Mouse (Mus musculus): ENCODE measurements around the gene Lcmt2. TPM values are rescaled to one million over a fixed set of nuclear protein-coding genes. Genes with fewer than 3 reads are reported as not detected.
A peak's percentile ranks its signal among the peaks of the same experiment; 100 is the strongest.

The Lcmt2 gene
- total RNA-seq (2021), result 1 to 10 TPM; 5.6 to 6.4 TPM
- long read RNA-seq, experiment 1, transcript Lcmt2-202 (1 exons, 3,056 nt), result major isoform, 22 of 22 reads
- long read RNA-seq, experiment 1, partial matches to known transcripts, result 0 of 22 reads
- long read RNA-seq, experiment 1, other reads (novel, unspliced or antisense), result 0 of 22 reads
- long read RNA-seq, experiment 2, transcript Lcmt2-202 (1 exons, 3,056 nt), result major isoform, 20 of 20 reads
- long read RNA-seq, experiment 2, partial matches to known transcripts, result 0 of 20 reads
- long read RNA-seq, experiment 2, other reads (novel, unspliced or antisense), result 0 of 20 reads

DNA sequence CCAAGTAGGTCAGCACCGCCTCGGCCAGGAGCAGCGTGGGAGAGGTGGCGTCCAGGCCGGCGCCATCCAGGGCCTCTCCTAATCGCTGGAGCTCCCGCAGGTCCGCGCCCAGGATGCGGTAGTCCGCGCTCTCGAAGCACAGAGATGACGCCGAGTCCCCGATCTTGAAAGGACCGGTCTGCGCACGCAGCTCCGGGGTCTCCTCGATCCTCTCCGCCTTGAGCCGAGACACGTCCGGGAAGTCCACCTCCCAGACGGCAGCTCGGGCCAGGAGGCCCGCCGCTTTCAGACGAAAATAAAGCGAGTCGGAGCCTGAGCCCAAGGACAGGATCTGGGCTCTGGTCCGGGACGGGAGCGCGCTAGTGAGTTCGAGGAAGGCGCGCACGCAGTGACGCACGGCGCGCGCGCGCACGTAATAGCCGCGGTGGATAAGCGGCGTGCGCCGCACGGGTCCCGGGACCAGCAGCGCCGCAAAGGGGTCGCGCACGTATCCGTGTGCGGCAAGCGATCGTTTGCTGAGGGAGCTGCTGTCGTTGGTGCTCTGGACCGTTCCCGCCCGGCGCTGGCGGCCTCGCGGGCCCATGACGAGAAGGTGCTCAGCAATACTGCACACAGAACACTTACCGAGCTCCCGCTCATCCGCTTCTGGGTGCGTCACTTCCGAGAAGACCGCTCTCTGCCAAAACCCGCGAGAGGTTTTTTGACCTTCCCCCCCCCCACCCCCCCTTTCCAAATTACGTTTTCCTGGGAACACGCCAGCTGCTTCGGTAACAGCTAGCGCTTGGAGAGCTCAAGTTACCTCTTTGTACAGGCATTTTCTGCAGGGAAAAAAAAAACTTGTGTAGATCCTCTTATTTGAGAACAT, at the start of gene Lcmt2, which contains the start of gene Adal:
Gene Lcmt2 (minus strand): TSS at position 636 of the 865 bp plus-strand sequence.
Gene Adal (plus strand): TSS at position 411 of the 865 bp plus-strand sequence.
- peak; percentile 79 to 89 for DNase-seq (ENCODE audit: low spot score in 2 of 2)

DNA sequence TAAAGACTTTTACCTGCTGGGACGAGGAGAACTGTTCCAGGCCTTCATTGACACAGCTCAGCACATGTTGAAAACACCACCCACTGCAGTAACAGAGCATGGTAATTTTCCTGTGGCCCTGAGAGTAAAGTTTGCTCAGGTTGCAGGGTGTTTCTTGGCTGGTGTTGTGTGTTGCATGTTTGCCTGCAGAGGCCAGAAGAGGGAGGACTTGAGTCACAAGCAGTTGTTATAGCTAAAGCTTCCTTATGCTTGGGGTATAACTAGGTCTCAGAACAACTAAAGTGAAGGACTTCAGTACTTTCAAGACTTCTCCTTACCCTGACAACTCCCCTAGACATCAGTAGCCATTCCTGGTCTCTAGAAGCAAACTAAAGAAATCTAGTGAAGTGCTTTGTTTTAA, 48.1 kb upstream of the Lcmt2 start:
- DNase-seq (ENCODE audit: low spot score in 2 of 2), result no peak

DNA sequence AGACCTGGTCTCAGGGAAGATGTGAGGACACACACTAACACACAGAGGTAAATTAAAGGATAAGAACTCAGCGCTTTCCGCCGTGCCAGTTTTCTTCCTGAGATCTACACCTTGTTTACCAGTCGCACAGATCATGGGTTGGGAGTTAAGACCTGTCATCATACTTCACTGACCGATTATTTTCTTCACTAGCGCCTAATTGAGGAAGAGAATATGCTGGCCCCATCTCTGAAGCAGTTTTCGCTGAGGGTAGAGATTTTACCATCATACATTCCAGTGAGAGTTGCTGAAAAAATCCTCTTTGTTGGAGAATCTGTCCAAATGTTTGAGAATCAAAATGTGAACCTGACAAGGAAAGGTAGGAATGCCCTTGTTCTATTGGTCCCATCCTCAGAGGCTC, 43.7 kb upstream of the Lcmt2 start:
- no peak for DNase-seq (ENCODE audit: low spot score in 2 of 2)

DNA sequence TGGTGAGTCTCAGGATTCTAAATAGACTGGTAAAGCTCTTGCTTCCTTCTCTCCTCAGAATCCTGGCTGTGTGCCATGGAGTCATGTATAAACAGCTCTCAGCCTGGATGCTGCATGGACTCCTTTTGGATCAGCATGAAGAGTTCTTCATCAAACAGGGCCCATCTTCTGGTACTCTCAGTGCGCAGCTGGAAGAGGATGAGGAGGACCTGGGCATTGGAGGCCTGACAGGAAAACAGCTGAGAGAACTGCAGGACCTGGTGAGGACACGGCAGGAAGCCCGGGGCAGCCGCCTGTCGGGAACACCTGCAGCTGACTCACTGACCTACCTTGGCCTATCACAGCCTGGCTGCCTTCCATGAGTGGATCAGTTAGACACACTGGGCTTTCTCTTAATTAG, 43.0 kb upstream of the Lcmt2 start:
- no peak for DNase-seq (ENCODE audit: low spot score in 2 of 2)

DNA sequence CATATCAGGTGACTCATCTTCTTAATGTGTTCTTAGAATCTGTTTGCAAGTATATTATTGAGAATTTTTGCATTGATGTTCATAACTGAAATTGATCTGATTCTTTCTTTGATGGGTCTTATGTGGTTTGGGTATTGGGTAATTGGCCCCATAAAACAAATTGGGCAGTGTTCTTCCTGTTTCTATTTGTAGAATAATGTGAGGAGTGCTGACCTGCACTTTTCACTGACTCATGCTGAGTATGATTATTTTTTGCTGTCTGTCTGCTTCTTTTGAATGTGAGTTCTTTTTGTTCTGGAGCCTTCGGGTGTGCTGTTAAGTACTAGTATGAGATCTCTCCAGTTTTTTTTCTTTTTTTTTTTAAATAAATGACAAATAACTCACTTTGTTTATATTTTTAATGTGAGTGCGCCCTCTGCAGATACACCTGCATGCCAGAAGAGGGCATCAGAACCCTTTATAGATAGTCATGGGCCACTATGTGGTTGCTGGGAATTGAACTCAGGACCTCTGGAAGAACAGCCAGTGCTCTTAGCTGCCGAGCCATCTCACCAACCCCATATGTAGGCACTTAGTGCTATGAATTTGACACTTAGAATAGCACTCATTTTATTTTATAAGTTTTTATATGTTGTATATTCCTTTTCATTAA, 38.5 kb upstream of the Lcmt2 start:
- DNase-seq (ENCODE audit: low spot score in 2 of 2), result no peak

DNA sequence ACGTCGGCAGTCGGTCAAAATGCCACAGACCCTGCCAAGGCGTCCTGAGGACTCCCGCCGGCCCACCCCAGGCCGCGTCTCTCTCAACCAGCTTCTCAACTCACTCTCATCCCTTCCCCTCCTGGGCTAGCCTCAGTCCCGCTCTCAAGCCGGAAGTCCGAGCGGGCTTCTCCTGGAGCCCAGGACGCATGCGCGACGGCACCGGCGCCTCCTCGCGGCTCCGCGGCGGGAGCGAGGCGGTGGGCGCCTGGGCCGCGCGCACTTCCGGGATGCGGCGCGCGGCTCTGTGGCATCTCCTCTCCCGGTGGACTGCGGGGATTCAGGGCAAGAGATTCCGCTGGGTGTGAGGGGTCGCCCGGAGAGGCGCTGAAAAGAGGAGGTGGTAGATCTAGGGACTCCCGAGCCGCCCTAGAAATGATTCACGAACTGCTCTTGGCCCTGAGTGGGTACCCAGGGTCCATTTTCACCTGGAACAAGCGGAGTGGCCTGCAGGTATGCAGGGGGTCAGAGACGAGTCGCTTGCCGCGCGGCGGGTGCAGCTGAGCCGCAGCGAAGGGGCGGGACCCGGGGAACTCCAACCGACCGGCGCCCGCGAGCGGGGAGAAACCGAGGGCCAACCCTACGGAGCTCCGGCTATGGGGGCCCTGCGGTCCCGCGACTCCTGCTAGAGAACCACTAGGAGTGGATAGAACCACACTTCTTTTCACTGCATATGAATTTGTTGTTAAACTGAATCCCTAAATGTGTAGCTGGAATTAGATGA, 30.7 kb upstream of the Lcmt2 start, which contains the start of gene Zscan29:
Gene Zscan29 (minus strand): TSS at position 146 of the 763 bp plus-strand sequence.
- DNase-seq (ENCODE audit: low spot score in 2 of 2), result peak; percentile 88 to 92

DNA sequence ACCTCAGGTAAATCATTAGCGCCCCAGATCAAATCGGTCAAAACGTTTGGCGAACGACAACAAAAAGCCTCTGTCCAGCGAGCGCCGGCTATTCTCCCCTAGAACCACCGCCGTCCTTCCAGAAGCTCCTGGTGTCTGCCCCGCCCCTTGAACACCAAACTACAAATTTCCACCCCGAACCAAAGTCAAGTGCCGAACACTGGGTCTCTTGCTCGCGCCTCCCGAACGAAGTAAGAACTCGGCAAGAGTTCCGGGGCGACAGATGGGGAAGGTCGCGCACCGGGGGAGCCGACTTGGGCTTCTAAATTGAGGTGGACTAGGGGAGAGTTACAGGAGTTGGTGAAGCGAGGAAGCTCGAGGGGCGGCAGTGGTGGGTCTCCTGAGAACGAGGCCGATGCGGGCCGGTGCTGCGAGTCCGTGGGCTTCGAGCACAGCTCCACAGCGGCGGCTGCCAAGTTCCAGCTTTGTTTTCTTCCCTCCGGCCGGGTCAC, 30.1 kb upstream of the Lcmt2 start, which contains the start of gene Tubgcp4:
Gene Tubgcp4 (plus strand): TSS at position 174 of the 491 bp plus-strand sequence.
- DNase-seq (ENCODE audit: low spot score in 2 of 2), result no peak

DNA sequence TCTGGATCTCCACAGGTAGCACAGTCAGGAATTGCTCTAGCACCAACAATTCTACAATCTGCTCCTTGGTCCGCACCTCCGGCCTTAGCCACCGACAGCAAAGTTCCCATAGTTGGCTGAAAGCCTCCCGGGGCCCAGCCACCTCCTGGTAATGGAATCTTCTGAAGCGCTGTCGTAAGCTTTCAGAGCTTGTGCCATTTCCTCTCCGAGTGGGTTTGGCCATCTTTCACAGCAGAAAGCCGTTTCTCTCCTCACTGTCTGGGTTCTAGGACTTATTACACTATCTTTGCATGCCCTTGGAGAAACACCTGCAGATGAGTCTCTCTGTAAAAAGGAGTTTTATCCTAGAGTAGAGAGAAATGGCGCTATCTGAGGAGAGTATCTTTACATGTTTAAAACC, 29.4 kb upstream of the Lcmt2 start:
- DNase-seq (ENCODE audit: low spot score in 2 of 2), result peak in 1 of 2 experiments; percentile 29

DNA sequence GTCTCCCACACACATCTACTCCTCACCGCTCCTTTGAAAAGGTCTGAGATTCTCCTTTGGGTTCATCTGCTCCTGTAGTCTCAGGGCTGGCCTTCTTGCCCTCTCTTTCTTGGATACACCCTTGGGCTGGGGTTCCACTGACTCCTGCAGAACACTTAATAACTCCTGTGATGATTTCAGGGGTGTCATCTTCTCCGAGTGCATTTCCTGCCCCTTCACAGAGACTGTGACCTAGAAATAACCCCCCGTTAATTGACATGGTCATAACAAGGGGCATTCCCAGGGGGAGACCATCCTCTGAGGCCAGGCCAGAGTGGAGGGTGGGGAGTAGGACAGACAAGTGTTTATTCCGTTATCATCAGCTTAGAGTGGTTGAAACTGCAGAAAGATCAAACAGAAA, 28.7 kb upstream of the Lcmt2 start:
- no peak for DNase-seq (ENCODE audit: low spot score in 2 of 2)

DNA sequence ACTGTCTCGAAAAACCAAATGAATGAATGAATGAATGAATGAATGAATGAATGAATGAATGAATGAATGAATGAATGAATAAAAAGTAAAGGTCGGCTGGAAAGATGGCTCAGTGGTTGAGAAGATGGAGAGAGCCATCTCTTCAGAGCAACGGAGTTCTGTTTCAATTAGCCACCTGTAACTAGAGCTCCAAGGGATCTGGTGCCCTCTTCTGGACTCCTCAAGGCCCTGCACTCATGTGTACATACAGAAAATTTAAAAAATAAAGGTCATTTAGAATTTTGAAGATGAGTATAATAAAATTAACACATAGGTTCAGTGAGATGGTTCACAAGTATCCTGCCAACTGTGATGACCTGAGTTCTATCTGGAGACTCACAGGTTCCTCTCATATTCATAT, 12.6 kb upstream of the Lcmt2 start:
- DNase-seq (ENCODE audit: low spot score in 2 of 2), result no peak

DNA sequence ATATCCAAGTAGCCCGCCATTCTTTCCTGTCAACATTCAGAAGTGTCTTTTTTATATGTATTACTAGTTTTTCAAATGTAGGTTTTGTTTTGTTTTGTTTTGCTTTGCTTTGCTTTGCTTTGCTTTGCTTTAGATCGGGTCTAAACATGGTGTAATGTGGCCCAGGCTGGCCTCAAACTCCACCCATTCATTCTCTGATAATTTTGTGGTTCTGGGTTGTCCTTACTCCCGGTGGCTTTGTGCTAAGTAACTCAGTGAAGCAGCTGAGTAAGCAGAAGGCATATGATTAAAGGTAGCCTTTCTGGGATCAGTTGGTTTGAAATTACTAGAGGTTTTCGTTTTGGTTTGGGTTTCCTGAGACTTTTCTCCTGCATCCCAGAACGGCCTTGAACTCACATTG, 9.2 kb upstream of the Lcmt2 start:
- no peak for DNase-seq (ENCODE audit: low spot score in 2 of 2)

DNA sequence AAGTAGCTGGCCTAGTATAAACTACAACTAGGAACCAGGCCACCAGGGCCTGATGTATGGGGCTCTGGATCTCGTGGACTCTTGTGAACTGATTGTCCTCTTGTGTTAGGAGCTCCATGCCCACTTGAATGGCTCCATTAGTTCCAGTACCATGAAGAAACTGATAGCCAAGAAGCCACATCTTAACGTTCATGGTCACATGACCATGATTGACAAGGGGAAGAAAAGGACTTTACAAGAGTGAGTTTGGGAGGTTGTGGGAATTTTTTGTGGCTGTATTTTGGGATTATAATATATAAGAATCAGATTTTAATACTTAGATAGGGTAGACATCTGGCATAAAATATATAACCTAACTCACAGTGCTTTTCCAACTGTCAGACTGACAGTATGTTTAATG, 2.0 kb upstream of the Lcmt2 start:
- no peak for DNase-seq (ENCODE audit: low spot score in 2 of 2)

DNA sequence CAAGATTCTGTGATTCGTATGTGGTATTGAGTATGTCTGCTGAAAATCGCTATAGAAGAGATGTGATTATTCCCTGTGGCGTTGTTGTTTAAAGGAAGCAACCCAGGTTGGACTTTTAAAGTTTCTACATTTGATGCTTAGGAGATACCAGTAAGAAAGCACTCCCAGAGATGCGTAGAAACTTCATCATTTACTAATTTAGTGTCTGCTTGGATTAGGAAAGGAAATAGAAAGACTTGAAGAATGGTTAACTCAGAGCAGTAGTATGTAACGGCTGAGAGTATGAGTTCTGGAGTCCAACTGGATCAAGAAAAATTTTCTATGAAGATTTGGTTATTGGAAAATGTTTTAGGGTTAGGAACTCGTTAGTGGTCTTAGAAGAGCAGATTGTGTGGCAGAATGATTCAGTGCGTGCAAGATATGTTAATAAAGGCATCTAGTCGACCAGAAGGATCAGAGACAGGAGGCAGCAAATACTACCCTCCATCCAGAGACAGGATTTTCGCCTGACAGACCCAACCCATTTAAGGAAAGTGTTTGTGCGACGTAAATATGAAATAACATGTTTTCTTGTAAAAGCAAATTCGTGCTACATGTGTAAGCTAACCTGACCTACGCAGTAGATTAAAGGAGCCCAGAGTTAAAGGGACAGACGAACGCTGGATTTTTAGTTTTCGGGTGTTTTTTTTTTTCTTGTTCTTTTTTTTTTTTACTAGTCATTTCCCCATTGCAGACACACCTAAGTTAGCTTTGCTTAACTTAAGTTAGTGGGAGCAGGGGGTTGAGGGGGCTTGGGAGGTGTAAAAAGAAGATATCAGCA, 973 bp upstream of the Lcmt2 start:
- DNase-seq (ENCODE audit: low spot score in 2 of 2), result no peak

DNA sequence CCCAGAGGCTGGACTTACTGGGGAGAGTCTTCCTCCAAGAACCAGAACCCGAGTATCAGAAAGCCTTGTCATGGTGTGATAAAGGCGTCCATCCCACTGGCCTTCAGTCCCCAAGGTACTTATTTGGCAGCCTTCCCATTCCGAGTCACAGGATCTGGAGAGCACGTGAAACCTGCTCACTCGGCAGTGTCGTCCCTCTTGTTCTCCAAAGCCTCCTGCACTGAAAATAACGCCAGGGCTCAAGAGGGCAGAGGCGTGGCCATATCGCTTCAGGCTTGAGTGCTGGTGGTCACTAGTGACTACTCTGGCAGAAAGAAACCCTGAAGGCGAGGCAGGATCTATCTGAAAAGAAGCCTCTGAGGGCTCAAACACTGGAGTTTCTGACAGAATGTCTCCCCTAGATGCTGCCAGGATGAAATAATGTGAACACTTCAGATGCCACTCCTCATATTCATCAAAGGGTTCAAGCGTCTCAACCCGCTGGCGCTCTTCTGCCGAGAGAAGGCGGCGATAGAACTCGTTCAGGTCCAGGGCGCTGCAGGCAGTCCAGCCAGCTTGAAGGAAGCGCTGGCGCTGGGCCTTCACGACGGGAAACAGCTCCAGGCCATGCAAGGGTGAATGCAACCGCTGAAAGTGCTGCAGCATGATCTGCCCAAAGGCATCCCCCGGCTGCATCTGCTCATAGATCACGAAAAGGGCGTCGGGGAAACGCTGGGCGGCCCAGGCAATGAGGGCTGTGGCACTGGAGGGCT, 1.0 kb downstream of the Lcmt2 start:
- DNase-seq (ENCODE audit: low spot score in 2 of 2), result peak in 1 of 2 experiments; percentile 15

DNA sequence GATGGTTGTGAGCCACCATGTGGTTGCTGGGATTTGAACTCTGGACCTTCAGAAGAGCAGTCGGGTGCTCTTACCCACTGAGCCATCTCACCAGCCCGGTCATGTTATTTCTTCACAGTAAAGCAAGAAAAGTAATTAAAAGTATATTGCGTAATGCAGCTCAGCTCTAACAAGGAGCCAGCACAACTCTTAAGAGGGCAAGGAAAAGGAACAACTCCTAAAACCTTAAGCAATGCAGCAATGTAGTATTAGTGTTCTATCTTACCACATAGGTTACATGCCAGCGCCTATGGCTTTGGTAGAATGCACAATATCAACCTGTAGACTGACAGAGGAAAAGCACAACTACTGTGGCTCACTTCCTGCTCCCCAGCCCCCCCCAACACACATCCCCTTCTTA, 3.1 kb downstream of the Lcmt2 start:
- no peak for DNase-seq (ENCODE audit: low spot score in 2 of 2)

DNA sequence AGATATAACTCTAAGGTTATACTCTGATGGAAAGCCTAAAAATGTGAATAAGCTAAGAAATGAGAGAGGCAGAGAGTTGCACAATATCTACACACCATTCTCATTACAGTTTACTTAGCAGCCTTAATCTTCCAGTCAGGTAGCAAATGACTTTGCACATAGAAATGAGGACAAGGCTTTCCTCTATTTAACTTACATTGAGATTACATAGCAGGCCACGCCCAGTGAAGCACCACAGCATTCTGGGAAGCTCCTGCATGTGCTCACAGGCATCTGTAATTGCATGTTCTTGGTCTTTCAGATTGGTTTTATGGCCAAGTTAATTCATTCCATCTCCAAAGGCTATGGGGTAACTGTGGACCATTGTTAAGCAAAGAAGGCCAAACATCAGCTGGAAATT, 7.6 kb downstream of the Lcmt2 start:
- no peak for DNase-seq (ENCODE audit: low spot score in 2 of 2)

DNA sequence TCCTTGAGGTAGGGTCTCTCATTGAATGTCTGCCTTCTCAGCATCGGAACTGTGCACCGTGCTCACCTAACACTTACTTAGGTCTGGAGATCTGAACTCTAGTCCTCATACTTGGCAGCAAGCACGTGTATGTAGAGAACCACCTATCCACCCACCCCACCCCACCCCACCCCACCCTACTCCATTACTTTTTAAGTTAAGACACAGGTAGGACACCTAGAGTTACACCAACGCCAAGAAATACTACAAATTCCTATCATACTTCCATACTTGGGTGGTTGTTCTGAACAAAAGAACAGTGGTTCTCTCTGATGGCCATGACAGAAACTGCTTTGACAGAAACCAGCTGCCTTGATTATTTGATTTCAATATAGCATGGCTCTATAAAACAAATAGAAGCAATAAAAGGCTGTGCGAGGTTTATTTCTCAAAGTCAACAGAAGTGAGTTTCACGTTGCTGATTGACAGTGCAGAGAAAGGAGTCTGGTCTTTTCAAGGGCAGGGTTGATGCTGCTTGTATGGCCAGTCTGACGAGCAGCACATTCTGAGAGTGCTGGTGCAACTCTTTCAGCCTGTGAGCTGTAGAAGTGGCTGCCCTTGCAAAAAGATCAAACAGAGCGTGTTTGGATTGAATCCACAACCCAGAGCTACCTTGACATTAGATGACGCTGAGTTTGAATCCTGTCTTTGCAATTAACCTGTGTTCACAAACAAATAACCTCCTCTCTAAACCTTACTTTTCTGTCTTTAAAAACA, 11.4 kb downstream of the Lcmt2 start:
- DNase-seq (ENCODE audit: low spot score in 2 of 2), result no peak

DNA sequence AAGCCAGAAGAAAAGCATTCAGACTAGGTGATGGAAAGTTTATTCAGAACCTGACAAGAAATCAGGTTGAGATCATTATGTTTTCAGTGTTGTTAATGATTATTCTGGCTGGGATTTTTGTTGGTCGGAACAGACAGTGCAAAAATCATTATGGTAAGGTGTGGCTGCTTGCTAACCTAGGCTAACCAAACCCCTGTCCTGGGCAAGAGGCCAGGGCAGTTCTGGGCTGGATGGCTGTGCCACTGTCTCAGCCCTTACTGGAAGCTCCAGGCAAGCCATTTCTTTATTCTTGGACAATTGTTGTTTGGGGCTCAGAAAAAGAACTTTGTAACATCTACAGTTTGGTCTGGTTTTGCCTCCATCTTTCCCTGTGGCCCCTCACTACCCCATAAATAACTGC, 12.9 kb downstream of the Lcmt2 start:
- no peak for DNase-seq (ENCODE audit: low spot score in 2 of 2)
